Mouse (Mus musculus): ENCODE data around the gene Vmn1r116. TPM values are rescaled to one million over a fixed set of nuclear protein-coding genes. Genes with fewer than 3 reads are reported as not detected.

Vmn1r116 gene
- not detected for polyA plus RNA-seq (2017; shearing (Covaris generic))

GRCm38 (mm10) chr7:20871956-20872355, at the start of gene Vmn1r116:
Gene Vmn1r116 (plus strand): TSS chr7:20872256.

GRCm38 (mm10) chr7:20844885-20845284, 27.2 kb upstream of the Vmn1r116 start, which contains the start of gene Vmn1r115:
Gene Vmn1r115 (minus strand): TSS chr7:20844985.

GRCm38 (mm10) chr7:20884021-20884420, 12.0 kb downstream of the Vmn1r116 start, which contains the start of gene Vmn1r117:
Gene Vmn1r117 (minus strand): TSS chr7:20884121.

GRCm38 (mm10) chr7:20912247-20912646, 40.2 kb downstream of the Vmn1r116 start, which contains the start of gene Vmn1r118:
Gene Vmn1r118 (minus strand): TSS chr7:20912347.

Other genes with a start within 250 kb of the Vmn1r116 start
- 1 to 10 TPM in 1 of 2 experiments, not detected in 1; 2.2 TPM for gene Vmn1r107, start 203.3 kb upstream of the Vmn1r116 start, polyA plus RNA-seq (2017; shearing (Covaris generic))
- gene Vmn1r111, start 169.0 kb upstream of the Vmn1r116 start, polyA plus RNA-seq (2017; shearing (Covaris generic)), result 1 to 10 TPM in 1 of 2 experiments, not detected in 1; 1.0 TPM
- not detected for gene Gm10668, start 141.6 kb upstream of the Vmn1r116 start, polyA plus RNA-seq (2017; shearing (Covaris generic))
- not detected for gene Vmn1r112, start 101.1 kb upstream of the Vmn1r116 start, polyA plus RNA-seq (2017; shearing (Covaris generic))
- gene Vmn1r113, start 85.0 kb upstream of the Vmn1r116 start, polyA plus RNA-seq (2017; shearing (Covaris generic)), result not detected
- gene Vmn1r114, start 60.1 kb upstream of the Vmn1r116 start, polyA plus RNA-seq (2017; shearing (Covaris generic)), result not detected
- not detected for gene Vmn1r115, start 27.3 kb upstream of the Vmn1r116 start, polyA plus RNA-seq (2017; shearing (Covaris generic))
- gene Vmn1r117, start 11.9 kb downstream of the Vmn1r116 start, polyA plus RNA-seq (2017; shearing (Covaris generic)), result under 1 TPM in 1 of 2 experiments, not detected in 1; 0.18 TPM
- gene Vmn1r118, start 40.1 kb downstream of the Vmn1r116 start, polyA plus RNA-seq (2017; shearing (Covaris generic)), result under 1 TPM in 1 of 2 experiments, not detected in 1; 0.49 TPM
- under 1 TPM in 1 of 2 experiments, not detected in 1; 0.36 TPM for gene Vmn1r119, start 140.2 kb downstream of the Vmn1r116 start, polyA plus RNA-seq (2017; shearing (Covaris generic))
- gene Vmn1r120, start 181.5 kb downstream of the Vmn1r116 start, polyA plus RNA-seq (2017; shearing (Covaris generic)), result not detected
- not detected for gene Vmn1r121, start 226.3 kb downstream of the Vmn1r116 start, polyA plus RNA-seq (2017; shearing (Covaris generic))